16 mouse cellular contexts compared by ENCODE assay signal in the genomic region with DNA sequence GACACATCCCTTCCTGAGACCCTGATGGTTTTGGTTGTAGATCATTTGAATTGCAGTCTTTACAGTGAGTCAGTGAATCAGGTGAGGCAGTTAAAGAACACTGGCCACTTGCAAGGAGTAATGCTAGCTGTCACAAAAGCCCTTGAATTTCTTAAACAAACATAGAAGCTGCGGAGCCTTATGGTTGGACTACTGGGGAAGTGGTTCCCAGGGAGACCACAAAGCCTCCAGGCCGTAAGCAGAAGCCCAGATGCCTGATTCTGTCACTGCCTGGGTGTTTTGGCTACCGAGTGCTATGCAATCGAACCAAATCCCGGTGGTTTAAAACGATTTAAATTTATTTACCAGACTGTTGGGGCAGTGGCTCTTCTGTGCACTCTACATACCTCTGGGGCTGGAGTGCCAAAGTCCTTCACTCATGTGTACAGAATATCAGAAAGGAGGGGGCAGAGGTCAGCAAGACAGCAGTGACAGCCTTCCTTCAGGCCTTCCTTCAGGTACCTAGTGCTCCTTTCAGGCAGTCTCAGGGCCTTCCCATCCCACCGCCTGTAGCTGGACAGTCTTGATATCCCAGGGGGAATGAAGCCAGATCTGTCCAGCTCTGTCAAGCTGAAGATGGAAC.
A peak's percentile ranks its signal among the peaks of the same experiment; 100 is the strongest.
DNase-seq lines count a peak whose midpoint lies in the region; ATAC-seq and TF ChIP-seq lines count a peak whose summit lies in the region.
"Had no signal": no experiment of that assay in that cellular context is flagged by ENCODE, and none has a peak within 500 bp of the region (broad histone marks: within the 10 kb centered on the region; RNA-seq: fewer than 3 reads in every experiment).

No protein-coding gene starts in this region.

- no peak for TF ChIP-seq POLR2A in kidney, adult 2 months (IDR thresholded peaks at IDR 0.05; ENCODE audit: low read depth, low read length)

- no peaks in the 10 kb centered on the region for H3K36me3 ChIP-seq in kidney, adult 2 months (ENCODE audit: control insufficient read depth, insufficient read depth, low read length)
- no peaks in the 10 kb centered on the region for H3K36me3 ChIP-seq in kidney, embryonic 16.5 days (ENCODE audit: insufficient read depth, low read length)
- no peaks in the 10 kb centered on the region for H3K36me3 ChIP-seq in neural tube, embryonic 13.5 days
- no peaks in the 10 kb centered on the region for H3K36me3 ChIP-seq in lung, postnatal 0 days (ENCODE audit: insufficient read depth, low read length)
- no peaks in the 10 kb centered on the region for H3K36me3 ChIP-seq in midbrain, embryonic 15.5 days (replicated peaks)

- no peak overlapping the region for H3K27ac ChIP-seq in kidney, adult 2 months (ENCODE audit: insufficient read depth, low read depth, low read length)
- no peak overlapping the region for H3K27ac ChIP-seq in kidney, embryonic 16.5 days (ENCODE audit: low read length)
- H3K27ac ChIP-seq in neural tube, embryonic 13.5 days (replicated peaks), result 0 out of 2 replicates have a peak overlapping the region, but pooled peaks have one; percentile 33
- H3K27ac ChIP-seq in lung, postnatal 0 days (ENCODE audit: low read length), result peak overlapping the region; percentile 28
- no peak overlapping the region for H3K27ac ChIP-seq in midbrain, embryonic 15.5 days

- peak; percentile 67 for TF ChIP-seq EP300 in lung, postnatal 0 days (IDR thresholded peaks at IDR 0.05)

- H3K4me2 ChIP-seq in kidney, embryonic 16.5 days (replicated peaks; ENCODE audit: low read depth, low read length), result no peak overlapping the region
- no peak overlapping the region for H3K4me2 ChIP-seq in neural tube, embryonic 13.5 days
- no peak overlapping the region for H3K4me2 ChIP-seq in lung, postnatal 0 days (replicated peaks; ENCODE audit: low read depth, low read length)
- no peak overlapping the region for H3K4me2 ChIP-seq in midbrain, embryonic 15.5 days
- H3K4me2 ChIP-seq: midbrain, embryonic 11.5 days had no signal

- H3K9ac ChIP-seq in kidney, embryonic 16.5 days (replicated peaks; ENCODE audit: low read length), result no peak overlapping the region
- H3K9ac ChIP-seq in neural tube, embryonic 13.5 days, result no peak overlapping the region
- no peak overlapping the region for H3K9ac ChIP-seq in lung, postnatal 0 days (replicated peaks; ENCODE audit: low read depth)
- H3K9ac ChIP-seq in midbrain, embryonic 15.5 days, result no peak overlapping the region
- H3K9ac ChIP-seq: liver, postnatal 0 days had no signal

- TF ChIP-seq CTCF in kidney, adult 2 months (conservative IDR thresholded peaks at IDR 0.05; ENCODE audit: insufficient read depth, insufficient read length, low read depth, low read length), result no peak
- TF ChIP-seq CTCF in lung, postnatal 0 days (IDR thresholded peaks at IDR 0.05), result no peak

- peak; percentile 54 for DNase-seq in kidney, adult 2 months
- DNase-seq in neural tube, embryonic 10.5 days (ENCODE audit: extremely low spot score, low spot score), result no peak
- DNase-seq in lung, postnatal 0 days (ENCODE audit: low spot score), result peak; percentile 88
- DNase-seq in B cell, adult 2 months, result no peak
- DNase-seq: cerebellum, adult 8-10 months; gastrocnemius, postnatal 10 days; heart, adult 18-20 months; heart, postnatal 4 days; liver, postnatal 0 days; retina, postnatal 1 day; thymus, postnatal 4 days had no signal

- H3K4me3 ChIP-seq in kidney, adult 2 months (ENCODE audit: insufficient read depth, low read depth, low read length), result no peak overlapping the region
- no peak overlapping the region for H3K4me3 ChIP-seq in kidney, embryonic 16.5 days (ENCODE audit: low read length)
- H3K4me3 ChIP-seq in neural tube, embryonic 13.5 days, result no peak overlapping the region
- H3K4me3 ChIP-seq in lung, postnatal 0 days (ENCODE audit: low read depth, low read length), result no peak overlapping the region
- no peak overlapping the region for H3K4me3 ChIP-seq in midbrain, embryonic 15.5 days
- H3K4me3 ChIP-seq: myocyte had no signal

- H3K27me3 ChIP-seq in kidney, adult 2 months (replicated peaks; ENCODE audit: control insufficient read depth, insufficient read depth, low read length), result no peaks in the 10 kb centered on the region
- H3K27me3 ChIP-seq in kidney, embryonic 16.5 days (ENCODE audit: insufficient read depth, low read length), result no peaks in the 10 kb centered on the region
- H3K27me3 ChIP-seq in neural tube, embryonic 13.5 days, result no peaks in the 10 kb centered on the region
- H3K27me3 ChIP-seq in lung, postnatal 0 days (replicated peaks; ENCODE audit: insufficient read depth, low read length), result no peaks in the 10 kb centered on the region
- H3K27me3 ChIP-seq in midbrain, embryonic 15.5 days (replicated peaks), result no peaks in the 10 kb centered on the region

- H3K9me3 ChIP-seq in kidney, embryonic 16.5 days (ENCODE audit: low read length), result no peaks in the 10 kb centered on the region
- no peaks in the 10 kb centered on the region for H3K9me3 ChIP-seq in neural tube, embryonic 13.5 days
- H3K9me3 ChIP-seq in lung, postnatal 0 days (ENCODE audit: low read length), result no peaks in the 10 kb centered on the region
- H3K9me3 ChIP-seq in midbrain, embryonic 15.5 days, result no peaks in the 10 kb centered on the region

- WGBS in kidney, adult 2 months, result 54% methylated on average over 7 of the region's 7 CpGs
- 61% methylated on average over 7 of the region's 7 CpGs for WGBS in kidney, embryonic 16.5 days
- 47% methylated on average over 7 of the region's 7 CpGs for WGBS in neural tube, embryonic 13.5 days
- WGBS in lung, postnatal 0 days, result 46% methylated on average over 7 of the region's 7 CpGs
- WGBS in midbrain, embryonic 15.5 days, result 55% methylated on average over 7 of the region's 7 CpGs

- ATAC-seq in kidney, embryonic 16.5 days (ENCODE audit: low FRiP score, low TSS enrichment), result no peak
- ATAC-seq in neural tube, embryonic 13.5 days (ENCODE audit: low read depth), result no peak
- peak; percentile 80 for ATAC-seq in lung, postnatal 0 days
- no peak for ATAC-seq in midbrain, embryonic 15.5 days (replicated peaks)
- ATAC-seq: liver, postnatal 0 days had no signal

- H3K4me1 ChIP-seq in kidney, adult 2 months (ENCODE audit: control insufficient read depth, insufficient read depth, low read length), result peaks cover 19% of the 10 kb centered on the region
- peaks cover under 1% of the 10 kb centered on the region; the same call in 1 of the 2 replicates for H3K4me1 ChIP-seq in kidney, embryonic 16.5 days (ENCODE audit: insufficient read depth, low read length)
- H3K4me1 ChIP-seq in neural tube, embryonic 13.5 days (replicated peaks), result peaks cover 52% of the 10 kb centered on the region
- 0 out of 2 replicates have a peak, but pooled peaks cover 8% of the 10 kb centered on the region for H3K4me1 ChIP-seq in lung, postnatal 0 days (ENCODE audit: insufficient read depth, low read depth, low read length)
- peaks cover 25% of the 10 kb centered on the region for H3K4me1 ChIP-seq in midbrain, embryonic 15.5 days

Comparison
In these comparisons a context has a peak if more than half of its experiments do, and no peak if none do; other contexts are left out.
1. DNase-seq: peak in kidney, adult 2 months (single experiment) and lung, postnatal 0 days (single experiment); none in neural tube, embryonic 10.5 days (single experiment) and B cell, adult 2 months (0 of 2).
2. H3K27ac ChIP-seq: peak in neural tube, embryonic 13.5 days (single experiment) and lung, postnatal 0 days (single experiment); none in kidney, adult 2 months (single experiment), kidney, embryonic 16.5 days (single experiment) and midbrain, embryonic 15.5 days (single experiment).